Mouse (Mus musculus) hindbrain, embryonic 10.5 days (tissue): Measurements from ENCODE around the gene Nr5a1. TPM values are rescaled to one million over a fixed set of nuclear protein-coding genes. Genes with fewer than 3 reads are reported as not detected.

Experiments used
- polyA plus RNA-seq: library from polyadenylated mRNA; unstranded; fragments of >200 nt; fragmentation: Nextera tagmentation; extraction: Ambion mirVana; gene quantifications from 2 replicates; pipeline ENCODE4 v1.2.1, GENCODE M21; 2016

Gene Nr5a1
- polyA plus RNA-seq, 1 experiment from 2014 or later: 0.07 TPM

Other genes starting within 250 kb of the Nr5a1 start
- gene Nek6, start 202.9 kb downstream of the Nr5a1 start, polyA plus RNA-seq: 68.8 and 77.5 TPM in 2 replicates
- gene Psmb7, start 70.5 kb downstream of the Nr5a1 start, polyA plus RNA-seq: 319 and 334 TPM in 2 replicates
- 5.1 and 12.6 TPM in 2 replicates for gene Nr6a1, start 213.1 kb upstream of the Nr5a1 start, polyA plus RNA-seq
- 1.7 and 2.1 TPM in 2 replicates for gene Olfml2a, start 217.4 kb upstream of the Nr5a1 start, polyA plus RNA-seq